Mouse (Mus musculus) ES-E14 (cell line): ENCODE results near the gene Msi1.

ENCODE experiments used
- CHD2 ChIP-seq: IDR thresholded peaks from 2 replicates; pipeline ENCODE4 v1.6.1; 2014; ENCODE audit warnings: mild to moderate bottlenecking, low read depth, low read length, inconsistent platforms
- MAFK ChIP-seq: IDR thresholded peaks from 2 replicates; pipeline ENCODE4 v1.6.1; 2014; ENCODE audit warnings: mild to moderate bottlenecking, low read depth, low read length, inconsistent platforms; ENCODE audit not compliant: insufficient read depth
- ZC3H11A ChIP-seq: IDR thresholded peaks from 2 replicates; pipeline ENCODE4 v1.6.1; 2012; ENCODE audit warnings: low read depth, mild to moderate bottlenecking, inconsistent platforms, low read length, borderline replicate concordance
- ZNF384 ChIP-seq: IDR thresholded peaks from 2 replicates; pipeline ENCODE4 v1.6.1; 2012; ENCODE audit warnings: low read depth, low read length, inconsistent platforms

DNA sequence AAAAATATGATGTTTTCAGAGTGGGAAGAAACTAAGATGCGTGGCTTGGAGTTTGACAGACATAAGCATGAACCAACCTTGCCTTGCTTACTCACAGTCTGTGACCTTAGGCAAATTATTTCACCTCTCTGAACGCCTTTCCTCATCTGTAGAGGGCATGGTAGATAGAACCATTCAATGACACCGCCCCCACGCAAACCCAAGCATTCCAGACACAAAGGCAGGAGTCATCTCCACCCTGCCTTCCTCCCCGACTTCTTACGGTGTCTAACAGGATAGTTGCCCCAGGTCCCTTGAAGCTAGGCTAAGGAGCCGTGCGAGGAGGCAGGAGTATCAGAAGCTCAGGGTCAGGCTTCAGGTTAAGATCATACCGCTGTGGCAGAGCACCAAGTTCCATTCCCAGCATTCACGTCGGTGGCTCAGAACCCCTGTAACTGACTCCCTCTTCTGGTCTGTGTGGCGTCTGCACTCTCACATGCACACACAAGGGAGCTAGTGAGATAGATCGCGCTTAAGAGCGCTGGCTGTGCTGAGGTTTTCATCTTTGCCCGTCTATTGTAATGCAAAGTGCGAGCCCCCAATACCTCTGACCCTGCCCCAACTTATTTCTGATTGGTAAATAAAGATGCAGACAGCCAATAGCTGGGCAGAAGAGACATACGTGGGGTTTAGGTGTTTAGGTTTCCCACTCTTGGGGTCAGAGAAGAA lies 35.2 kb downstream of the Msi1 start:
- TF ChIP-seq CHD2 (0 out of 2 replicates have a peak, but pooled peaks have one; percentile 30), MAFK (no peak), ZNF384 (no peak), ZC3H11A (no peak)
